Mouse (Mus musculus): Measurements from ENCODE around the gene Gabrr3. TPM values are rescaled to one million over a fixed set of nuclear protein-coding genes. Genes with fewer than 3 reads are reported as not detected.

Gene Gabrr3
- polyA plus RNA-seq, 1 experiment from 2014 or later, result not detected

DNA sequence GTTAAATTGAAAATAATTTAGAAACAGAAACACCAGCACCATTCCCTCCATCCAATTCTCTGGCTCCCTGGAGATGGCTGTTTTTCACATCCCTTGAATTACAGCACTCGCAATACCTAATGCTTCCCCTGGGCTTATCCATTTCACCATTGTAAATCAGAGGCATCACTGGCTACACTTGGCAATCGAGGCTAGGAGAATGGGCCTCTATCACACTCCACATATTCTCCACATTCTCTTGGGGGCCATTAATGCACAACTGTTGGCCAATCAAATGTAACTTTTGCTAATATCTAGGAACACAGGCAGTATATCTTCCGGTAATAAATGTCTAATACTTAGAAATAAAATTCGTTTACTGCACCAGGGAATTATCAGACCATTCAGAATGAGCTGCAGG, 56.4 kb downstream of the Gabrr3 start:
- Histone ChIP-seq H3K9me3 (ENCODE audit: low read length) (no peaks in the 10 kb centered on the region), H3K4me3 (ENCODE audit: low read depth, low read length) (no peak overlapping the region), H3K27me3 (replicated peaks; ENCODE audit: insufficient read depth, low read length) (no peaks in the 10 kb centered on the region), H3K36me3 (ENCODE audit: insufficient read depth, low read length) (no peaks in the 10 kb centered on the region), H3K27ac (ENCODE audit: low read length) (no peak overlapping the region), H3K4me2 (replicated peaks; ENCODE audit: low read depth, low read length) (no peak overlapping the region), H3K4me1 (ENCODE audit: insufficient read depth, low read depth, low read length) (no peaks in the 10 kb centered on the region), H3K9ac (replicated peaks; ENCODE audit: low read depth) (no peak overlapping the region)
- whole genome bisulfite sequencing, result 77% methylated on average over 4 of the region's 4 CpGs
- TF ChIP-seq EP300 (IDR thresholded peaks at IDR 0.05) (no peak), CTCF (IDR thresholded peaks at IDR 0.05) (no peak)
- ATAC-seq (no peak), DNase-seq (ENCODE audit: low spot score) (no peak)

DNA sequence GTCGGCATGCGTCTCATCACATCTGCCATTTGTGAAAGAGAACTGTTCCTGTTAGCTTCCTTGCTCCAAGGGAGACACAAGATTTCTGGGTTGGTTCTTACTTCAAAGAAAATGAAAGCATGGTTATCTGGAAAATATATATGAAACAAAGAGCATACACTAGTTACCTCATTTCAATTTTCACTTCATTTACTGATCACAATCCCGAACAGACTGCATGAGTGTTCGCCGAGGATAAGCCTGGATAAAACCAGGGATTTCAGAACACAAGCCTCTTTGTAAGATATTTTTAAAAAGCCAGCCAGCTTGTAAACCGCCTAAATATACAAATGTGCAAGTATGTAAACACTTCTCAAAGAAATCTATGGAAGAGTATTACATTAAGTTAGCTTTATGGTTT, 56.8 kb downstream of the Gabrr3 start:
- DNase-seq (ENCODE audit: low spot score) (no peak), ATAC-seq (no peak)
- H3K36me3 ChIP-seq (ENCODE audit: insufficient read depth, low read length), result no peaks in the 10 kb centered on the region
- H3K27me3 ChIP-seq (replicated peaks; ENCODE audit: insufficient read depth, low read length), result no peaks in the 10 kb centered on the region
- H3K4me3 ChIP-seq (ENCODE audit: low read depth, low read length), result no peak overlapping the region
- H3K9me3 ChIP-seq (ENCODE audit: low read length), result no peaks in the 10 kb centered on the region
- no peaks in the 10 kb centered on the region for H3K4me1 ChIP-seq (ENCODE audit: insufficient read depth, low read depth, low read length)
- 73% methylated on average over 6 of the region's 6 CpGs for WGBS
- no peak overlapping the region for H3K4me2 ChIP-seq (replicated peaks; ENCODE audit: low read depth, low read length)
- H3K27ac ChIP-seq (ENCODE audit: low read length), result no peak overlapping the region
- TF ChIP-seq CTCF (IDR thresholded peaks at IDR 0.05) (no peak), EP300 (IDR thresholded peaks at IDR 0.05) (no peak)
- no peak overlapping the region for H3K9ac ChIP-seq (replicated peaks; ENCODE audit: low read depth)

DNA sequence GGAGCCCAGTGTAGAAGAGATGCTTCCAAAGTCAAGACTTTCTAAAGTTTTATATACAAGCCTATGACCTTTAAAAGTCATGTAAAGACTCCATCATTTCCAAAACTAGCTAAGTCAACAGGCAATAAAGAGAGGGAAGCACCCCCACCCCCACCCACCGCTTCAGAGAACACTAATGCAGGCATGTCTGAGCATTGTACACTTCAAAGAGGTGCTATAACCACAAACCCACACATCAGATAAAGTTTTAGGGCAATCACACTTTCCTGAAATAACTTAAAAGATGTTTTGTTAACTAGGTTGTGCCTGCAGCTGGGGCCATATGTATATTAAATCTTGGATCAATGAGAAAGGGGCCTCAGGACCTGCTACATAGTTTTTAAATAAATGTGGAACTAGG, 62.7 kb downstream of the Gabrr3 start:
- TF ChIP-seq CTCF (IDR thresholded peaks at IDR 0.05) (no peak), EP300 (IDR thresholded peaks at IDR 0.05) (no peak)
- H3K27ac ChIP-seq (ENCODE audit: low read length), result no peak overlapping the region
- 73% methylated on average over 1 of the region's 1 CpGs for WGBS
- no peak overlapping the region for H3K9ac ChIP-seq (replicated peaks; ENCODE audit: low read depth)
- ATAC-seq (no peak), DNase-seq (ENCODE audit: low spot score) (no peak)
- H3K4me2 ChIP-seq (replicated peaks; ENCODE audit: low read depth, low read length), result no peak overlapping the region
- no peak overlapping the region for H3K4me3 ChIP-seq (ENCODE audit: low read depth, low read length)
- H3K27me3 ChIP-seq (replicated peaks; ENCODE audit: insufficient read depth, low read length), result no peaks in the 10 kb centered on the region
- H3K4me1 ChIP-seq (ENCODE audit: insufficient read depth, low read depth, low read length), result no peaks in the 10 kb centered on the region
- no peaks in the 10 kb centered on the region for H3K9me3 ChIP-seq (ENCODE audit: low read length)
- H3K36me3 ChIP-seq (ENCODE audit: insufficient read depth, low read length), result no peaks in the 10 kb centered on the region

DNA sequence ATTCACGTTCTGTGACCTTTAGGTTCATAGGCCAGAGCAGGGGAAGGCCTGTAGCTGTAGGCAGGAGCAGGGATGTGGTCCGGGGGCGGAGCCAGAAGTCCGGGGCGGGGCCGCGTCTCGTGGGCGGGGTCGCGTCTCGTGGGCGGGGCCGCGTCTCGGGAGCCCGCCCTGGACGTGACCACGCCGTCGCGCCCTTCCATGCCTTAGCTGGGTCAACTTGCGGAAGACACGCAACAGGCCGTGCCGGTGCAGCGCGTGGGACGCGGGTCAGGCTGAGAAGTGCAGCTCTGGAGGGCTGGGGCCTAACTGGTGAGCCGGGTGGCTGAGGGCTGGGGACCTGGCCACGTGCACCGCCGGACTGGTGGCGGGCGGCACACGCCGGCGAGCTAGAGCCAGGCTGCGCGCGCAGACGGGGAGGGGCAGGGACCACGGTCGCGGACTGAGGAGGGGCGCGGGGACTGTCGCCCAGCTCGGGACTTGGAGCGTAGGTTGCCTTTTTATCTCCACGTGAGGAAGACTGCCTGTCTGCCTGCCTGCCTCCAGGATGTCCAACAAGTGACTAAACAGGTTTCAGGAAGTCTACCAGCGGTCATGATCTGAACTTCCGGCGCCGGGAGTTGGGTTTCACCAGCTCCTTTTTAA, 64.6 kb downstream of the Gabrr3 start, which contains the start of gene Riox2:
Gene Riox2 (plus strand): TSS at position 139 of the 642 bp plus-strand sequence.
- Histone ChIP-seq H3K27ac (ENCODE audit: low read length) (no peak within 1 kb of the TSS), H3K4me1 (ENCODE audit: insufficient read depth, low read depth, low read length) (no peaks in the 10 kb centered on the region), H3K9ac (replicated peaks; ENCODE audit: low read depth) (peak within 1 kb of the TSS; percentile 52; the same call in 1 of the 2 replicates), H3K9me3 (ENCODE audit: low read length) (no peaks in the 10 kb centered on the region), H3K4me3 (ENCODE audit: low read depth, low read length) (peak within 1 kb of the TSS; percentile 80), H3K27me3 (replicated peaks; ENCODE audit: insufficient read depth, low read length) (no peaks in the 10 kb centered on the region), H3K36me3 (ENCODE audit: insufficient read depth, low read length) (no peaks in the 10 kb centered on the region), H3K4me2 (replicated peaks; ENCODE audit: low read depth, low read length) (peak within 1 kb of the TSS; percentile 74)
- DNase-seq (ENCODE audit: low spot score) (peak; percentile 79), ATAC-seq (peak; percentile 94)
- TF ChIP-seq EP300 (IDR thresholded peaks at IDR 0.05) (no peak), CTCF (IDR thresholded peaks at IDR 0.05) (no peak)
- WGBS, result 2% methylated on average over 54 of the region's 56 CpGs

DNA sequence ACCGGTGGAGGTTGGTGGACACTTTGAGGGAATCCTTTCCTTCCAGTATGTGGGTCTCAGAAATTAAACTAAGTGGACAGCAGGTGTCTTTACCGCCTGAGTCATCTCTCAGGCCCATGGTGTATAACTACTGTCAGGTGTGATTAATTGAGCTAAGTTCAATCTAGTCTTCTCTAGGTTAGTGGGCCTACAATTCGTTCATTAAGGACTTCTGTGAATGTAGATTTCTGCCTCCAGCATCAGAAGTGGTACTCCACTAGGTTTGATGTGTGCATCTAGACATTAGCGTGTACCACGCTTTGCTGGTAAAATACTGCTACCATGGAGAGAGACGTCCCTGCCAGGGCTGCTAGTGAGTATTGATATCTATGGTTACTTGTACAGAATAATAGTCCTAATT, 65.4 kb downstream of the Gabrr3 start:
- 38% methylated on average over 6 of the region's 6 CpGs for WGBS
- Histone ChIP-seq H3K9me3 (ENCODE audit: low read length) (no peaks in the 10 kb centered on the region), H3K36me3 (ENCODE audit: insufficient read depth, low read length) (no peaks in the 10 kb centered on the region), H3K4me1 (ENCODE audit: insufficient read depth, low read depth, low read length) (no peaks in the 10 kb centered on the region), H3K27me3 (replicated peaks; ENCODE audit: insufficient read depth, low read length) (no peaks in the 10 kb centered on the region), H3K4me3 (ENCODE audit: low read depth, low read length) (peak overlapping the region; percentile 80), H3K27ac (ENCODE audit: low read length) (no peak overlapping the region), H3K4me2 (replicated peaks; ENCODE audit: low read depth, low read length) (peak overlapping the region; percentile 74), H3K9ac (replicated peaks; ENCODE audit: low read depth) (no peak overlapping the region)
- no peak for TF ChIP-seq CTCF (IDR thresholded peaks at IDR 0.05)
- no peak for TF ChIP-seq EP300 (IDR thresholded peaks at IDR 0.05)
- ATAC-seq, result no peak
- DNase-seq (ENCODE audit: low spot score), result no peak

DNA sequence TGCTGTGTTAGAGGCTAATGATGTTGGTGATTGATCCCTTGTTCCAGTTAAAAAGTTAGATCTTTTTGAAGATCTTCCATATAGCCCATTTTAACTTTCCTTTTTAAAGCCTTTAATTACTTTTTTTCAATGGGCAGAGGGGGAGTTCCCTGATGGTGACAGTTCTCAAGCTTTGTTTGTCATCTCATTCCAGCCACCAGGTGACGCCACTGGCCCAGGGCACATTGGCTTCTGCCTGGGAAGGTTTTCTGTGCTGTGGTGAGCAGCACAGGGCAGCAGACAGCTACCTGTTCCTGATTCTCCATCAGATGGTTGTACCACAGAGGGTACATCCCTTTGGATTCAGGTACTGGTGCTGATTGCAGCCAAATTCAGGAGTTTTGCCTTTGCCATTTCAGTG, 67.7 kb downstream of the Gabrr3 start:
- Histone ChIP-seq H3K27ac (ENCODE audit: low read length) (no peak overlapping the region), H3K4me1 (ENCODE audit: insufficient read depth, low read depth, low read length) (no peaks in the 10 kb centered on the region), H3K4me3 (ENCODE audit: low read depth, low read length) (no peak overlapping the region), H3K36me3 (ENCODE audit: insufficient read depth, low read length) (no peaks in the 10 kb centered on the region; the same call in 1 of the 2 replicates), H3K27me3 (replicated peaks; ENCODE audit: insufficient read depth, low read length) (no peaks in the 10 kb centered on the region), H3K9me3 (ENCODE audit: low read length) (no peaks in the 10 kb centered on the region), H3K4me2 (replicated peaks; ENCODE audit: low read depth, low read length) (no peak overlapping the region), H3K9ac (replicated peaks; ENCODE audit: low read depth) (no peak overlapping the region)
- 16% methylated on average over 1 of the region's 1 CpGs for WGBS
- DNase-seq (ENCODE audit: low spot score) (peak; percentile 61), ATAC-seq (no peak)
- peak; percentile 96 for TF ChIP-seq CTCF (IDR thresholded peaks at IDR 0.05)
- TF ChIP-seq EP300 (IDR thresholded peaks at IDR 0.05), result no peak

All from lung, postnatal 0 days (tissue).